Mouse (Mus musculus): ENCODE results near the gene Spint4. TPM values are rescaled to one million over a fixed set of nuclear protein-coding genes. Genes with fewer than 3 reads are reported as not detected.
A peak's percentile ranks its signal among the peaks of the same experiment; 100 is the strongest.
"Not testable (repeated sequence)": the region's sequence is repeated elsewhere in the genome, so short reads cannot be mapped to it uniquely, and the experiment has no call there.

The Spint4 gene
- not detected for total RNA-seq (2022)

DNA sequence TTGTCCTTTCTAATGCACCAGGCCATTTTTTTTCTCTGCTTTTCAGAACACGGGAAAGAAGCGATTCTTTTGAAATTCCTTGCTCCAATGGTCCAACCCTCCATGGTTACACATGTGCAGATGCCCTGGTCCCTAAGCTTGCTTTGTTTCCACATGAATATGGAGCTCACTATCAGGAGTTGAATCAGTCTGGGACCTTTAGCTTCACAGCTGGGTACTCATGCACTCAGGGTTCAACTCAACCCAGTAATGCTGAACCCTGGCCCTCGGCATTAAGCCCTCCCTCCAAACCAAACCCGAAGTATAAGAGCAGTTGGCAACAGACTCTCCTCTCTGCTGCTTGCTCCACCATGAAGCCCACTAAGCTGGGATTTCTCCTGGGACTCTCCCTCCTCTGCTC is at the start of gene Spint4:
Spint4 (plus strand) TSS at position 301 of the 400 bp plus-strand sequence.
- DNase-seq (ENCODE audit: low spot score), result no peak

DNA sequence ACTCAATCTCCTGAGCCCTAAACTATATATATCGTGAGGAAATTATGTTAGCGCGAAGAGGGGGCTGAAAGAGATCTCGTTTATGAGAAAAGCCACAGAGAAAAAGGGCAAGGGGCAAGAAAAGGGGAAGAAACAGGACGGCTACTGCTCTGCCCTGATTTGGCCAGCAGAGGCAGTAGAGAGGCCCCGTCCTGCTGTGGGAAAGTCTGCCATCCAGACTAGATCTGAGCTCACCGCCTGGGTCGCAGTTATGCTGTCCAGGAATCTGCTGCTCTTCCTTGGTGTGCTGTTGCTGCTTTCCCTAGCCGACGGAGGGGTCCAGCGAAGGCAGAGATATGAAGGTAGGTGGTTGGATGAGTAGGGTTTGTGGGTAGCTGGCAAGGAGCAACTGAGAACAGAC is 42.4 kb upstream of the Spint4 start, which contains the start of gene Wfdc10:
Wfdc10 (plus strand) TSS at position 189 of the 400 bp plus-strand sequence.
- peak; percentile 6 for DNase-seq (ENCODE audit: low spot score)

DNA sequence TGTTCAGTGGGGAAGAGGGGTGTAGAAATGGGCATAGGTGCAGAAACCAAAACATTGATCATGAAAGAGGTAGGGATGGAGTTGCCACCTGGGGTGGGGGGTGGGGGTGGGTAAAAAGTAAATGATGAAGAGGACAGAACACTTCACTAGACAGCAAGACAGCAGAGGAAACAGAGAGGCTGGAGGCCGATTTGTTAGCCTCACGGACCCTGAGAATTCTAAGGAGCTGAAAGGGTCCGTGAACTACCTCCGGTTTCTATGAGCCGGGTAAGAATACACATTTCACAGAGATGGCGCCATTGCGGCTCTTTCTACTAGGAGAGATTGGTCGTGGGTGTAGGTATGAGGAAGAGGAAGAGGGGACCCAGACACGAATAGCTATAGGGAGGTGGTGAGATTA is 41.8 kb upstream of the Spint4 start, which contains the start of gene Wfdc9:
Wfdc9 (minus strand) TSS at position 101 of the 400 bp plus-strand sequence.
- no peak for DNase-seq (ENCODE audit: low spot score)

- no peak for DNase-seq (ENCODE audit: low spot score)
Observed at GRCm38 (mm10) chr2:164664851-164665250, 33.5 kb upstream of the Spint4 start.

GRCm38 (mm10) chr2:164670261-164670660 is 28.0 kb upstream of the Spint4 start:
- no peak for DNase-seq (ENCODE audit: low spot score)

DNA sequence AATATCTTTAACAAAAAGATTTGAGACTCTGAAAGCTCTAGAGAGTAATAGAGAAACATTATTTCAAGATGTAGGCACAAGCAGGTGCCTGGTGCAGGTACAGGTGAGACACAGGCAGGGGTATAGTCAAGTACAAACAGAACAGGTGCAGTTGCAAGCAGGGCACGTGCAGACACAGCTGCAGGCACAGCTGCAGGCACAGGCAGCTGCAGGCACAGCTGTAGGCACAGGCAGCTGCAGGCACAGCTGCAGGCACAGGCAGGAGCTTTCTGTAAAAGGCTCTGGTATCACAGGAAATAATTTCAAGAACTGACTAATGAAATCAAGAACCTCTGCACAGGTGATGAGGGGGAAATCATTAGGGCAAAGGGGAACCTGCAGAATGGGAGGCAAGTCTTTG is 27.4 kb upstream of the Spint4 start:
- no peak for DNase-seq (ENCODE audit: low spot score)

GRCm38 (mm10) chr2:164673987-164674386 is 24.3 kb upstream of the Spint4 start, which contains the start of gene Wfdc11:
TSS of gene Wfdc11 (minus strand) at chr2:164674087.
- no peak for DNase-seq (ENCODE audit: low spot score)

GRCm38 (mm10) chr2:164676103-164676502 is 22.2 kb upstream of the Spint4 start:
- DNase-seq (ENCODE audit: low spot score), result no peak

- no peak for DNase-seq (ENCODE audit: low spot score)
Observed at GRCm38 (mm10) chr2:164676916-164677685, 21.2 kb upstream of the Spint4 start.

GRCm38 (mm10) chr2:164678848-164679625 is 19.3 kb upstream of the Spint4 start:
- DNase-seq (ENCODE audit: low spot score), result peak; percentile 31

DNA sequence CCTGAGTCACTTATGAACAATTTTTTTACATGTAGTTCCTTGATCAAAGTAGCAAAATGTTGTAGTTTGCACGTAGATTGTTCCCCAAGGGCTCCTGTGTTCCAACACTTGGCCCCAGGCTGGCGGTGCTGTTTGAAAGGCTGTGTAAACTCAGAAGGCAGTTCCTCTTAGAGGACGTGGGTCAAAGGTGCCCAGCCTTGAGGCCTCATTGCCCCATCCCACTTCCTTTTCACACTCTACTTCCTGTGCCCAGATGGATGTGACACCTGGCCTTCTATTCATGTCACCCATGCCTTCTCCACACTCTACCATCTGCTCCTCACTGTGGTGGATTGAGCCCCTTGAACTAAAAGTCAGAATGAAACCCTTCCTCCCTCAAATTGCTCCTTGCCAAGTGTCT is 18.4 kb upstream of the Spint4 start:
- DNase-seq (ENCODE audit: low spot score), result no peak

GRCm38 (mm10) chr2:164684807-164685206 is 13.5 kb upstream of the Spint4 start, which contains the start of gene Wfdc13:
TSS of gene Wfdc13 (plus strand) at chr2:164685107.
- DNase-seq (ENCODE audit: low spot score), result no peak

DNA sequence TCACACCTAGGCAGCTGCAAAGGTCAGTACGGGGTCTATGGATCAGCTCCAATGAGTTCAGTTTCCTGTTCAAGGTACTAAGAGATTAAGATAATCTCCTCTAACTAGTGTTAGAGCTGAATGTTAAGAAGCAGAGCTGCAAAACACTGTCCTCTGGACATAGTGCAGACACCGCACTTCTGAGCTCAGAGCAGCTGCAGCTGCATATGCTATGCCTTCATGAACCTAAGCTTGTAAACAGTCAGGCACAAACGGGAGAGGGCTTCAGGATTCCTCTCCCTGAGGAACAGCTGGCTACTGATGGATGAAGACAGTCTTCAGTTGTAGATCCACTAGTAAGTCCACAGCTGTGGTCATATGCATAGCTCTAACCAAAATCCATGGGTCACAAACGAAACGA is 2.7 kb downstream of the Spint4 start:
- no peak for DNase-seq (ENCODE audit: low spot score)

- no peak for DNase-seq (ENCODE audit: low spot score)
Observed at GRCm38 (mm10) chr2:164701761-164702160, 3.5 kb downstream of the Spint4 start.

- DNase-seq (ENCODE audit: low spot score), result no peak
Observed at GRCm38 (mm10) chr2:164704235-164704634, 5.9 kb downstream of the Spint4 start.

DNA sequence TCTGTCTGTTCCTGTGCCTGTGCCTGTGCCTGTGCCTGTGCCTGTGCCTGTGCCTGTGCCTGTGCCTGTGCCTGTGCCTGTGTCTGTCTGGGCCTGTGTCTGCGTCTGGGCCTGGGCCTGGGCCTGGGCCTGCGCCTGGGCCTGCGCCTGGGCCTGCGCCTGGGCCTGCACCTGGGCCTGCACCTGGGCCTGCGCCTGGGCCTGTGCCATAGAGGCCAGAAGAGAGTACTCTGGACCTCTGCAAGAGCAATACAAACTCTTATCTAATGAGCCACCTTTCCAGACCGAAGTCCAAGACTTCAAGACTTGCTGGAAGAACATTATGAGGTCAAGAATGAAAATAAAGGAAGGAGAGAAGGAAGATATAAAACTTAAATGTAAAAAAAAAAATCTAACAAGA is 7.0 kb downstream of the Spint4 start:
- no peak for DNase-seq (ENCODE audit: low spot score)

- no peak for DNase-seq (ENCODE audit: low spot score)
Observed at GRCm38 (mm10) chr2:164705991-164706390, 7.7 kb downstream of the Spint4 start.

DNA sequence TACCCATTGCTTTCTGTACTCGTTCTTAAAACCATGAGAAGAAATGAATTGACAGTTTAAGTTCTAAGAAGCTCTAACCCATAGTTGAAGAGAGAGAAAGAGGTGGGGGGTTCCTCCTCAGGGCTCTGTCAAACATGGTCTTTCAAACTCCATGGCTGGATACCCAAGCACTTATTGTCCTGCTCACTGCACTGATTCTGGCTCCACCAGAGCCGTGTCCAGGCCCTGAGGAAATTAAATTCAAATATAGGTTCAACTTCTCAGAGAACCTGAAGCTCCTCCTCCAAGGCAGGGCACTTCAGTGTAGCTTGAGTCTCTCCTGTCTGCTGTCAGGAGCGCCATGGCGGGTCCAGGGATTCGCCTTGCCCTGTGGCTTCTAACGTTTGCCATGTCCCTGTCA is 16.7 kb downstream of the Spint4 start, which contains the start of gene Spint5:
Spint5 (plus strand) TSS at position 301 of the 400 bp plus-strand sequence.
- no peak for DNase-seq (ENCODE audit: low spot score)

DNA sequence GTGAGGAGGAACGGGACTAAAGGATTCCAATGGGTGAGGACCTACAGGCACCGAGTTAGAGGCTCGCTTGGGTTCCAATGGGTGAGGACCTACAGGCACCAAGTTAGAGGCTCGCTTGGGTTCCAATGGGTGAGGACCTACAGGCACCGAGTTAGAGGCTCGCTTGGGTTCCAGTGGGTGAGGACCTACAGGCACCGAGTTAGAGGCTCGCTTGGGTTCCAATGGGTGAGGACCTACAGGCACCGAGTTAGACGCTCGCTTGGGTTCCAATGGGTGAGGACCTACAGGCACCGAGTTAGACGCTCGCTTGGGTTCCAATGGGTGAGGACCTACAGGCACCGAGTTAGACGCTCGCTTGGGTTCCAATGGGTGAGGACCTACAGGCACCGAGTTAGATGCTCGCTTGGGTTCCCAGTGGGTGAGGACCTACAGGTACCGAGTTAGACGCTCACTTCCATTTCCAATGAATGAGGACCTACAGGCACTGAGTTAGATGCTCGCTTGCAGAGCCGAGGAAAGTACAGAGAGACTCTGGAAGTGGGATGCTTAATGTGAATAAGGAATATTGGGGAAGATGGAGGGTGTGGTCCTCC is 18.0 kb downstream of the Spint4 start:
- DNase-seq (ENCODE audit: low spot score), result not testable (repeated sequence)

GRCm38 (mm10) chr2:164723276-164723675 is 25.0 kb downstream of the Spint4 start:
- no peak for DNase-seq (ENCODE audit: low spot score)

GRCm38 (mm10) chr2:164725895-164726619 is 27.8 kb downstream of the Spint4 start:
- DNase-seq (ENCODE audit: low spot score), result peak; percentile 35
